Mouse (Mus musculus): ENCODE measurements around the gene Hist1h2ac. TPM values are rescaled to one million over a fixed set of nuclear protein-coding genes. Genes with fewer than 3 reads are reported as not detected.
A peak's percentile ranks its signal among the peaks of the same experiment; 100 is the strongest.
"Not testable (repeated sequence)": the region's sequence is repeated elsewhere in the genome, so short reads cannot be mapped to it uniquely, and the experiment has no call there.

Gene Hist1h2ac
- total and polyA plus RNA-seq, 3 experiments, result 0.57 to 1.6 (median 1.3) TPM

DNA sequence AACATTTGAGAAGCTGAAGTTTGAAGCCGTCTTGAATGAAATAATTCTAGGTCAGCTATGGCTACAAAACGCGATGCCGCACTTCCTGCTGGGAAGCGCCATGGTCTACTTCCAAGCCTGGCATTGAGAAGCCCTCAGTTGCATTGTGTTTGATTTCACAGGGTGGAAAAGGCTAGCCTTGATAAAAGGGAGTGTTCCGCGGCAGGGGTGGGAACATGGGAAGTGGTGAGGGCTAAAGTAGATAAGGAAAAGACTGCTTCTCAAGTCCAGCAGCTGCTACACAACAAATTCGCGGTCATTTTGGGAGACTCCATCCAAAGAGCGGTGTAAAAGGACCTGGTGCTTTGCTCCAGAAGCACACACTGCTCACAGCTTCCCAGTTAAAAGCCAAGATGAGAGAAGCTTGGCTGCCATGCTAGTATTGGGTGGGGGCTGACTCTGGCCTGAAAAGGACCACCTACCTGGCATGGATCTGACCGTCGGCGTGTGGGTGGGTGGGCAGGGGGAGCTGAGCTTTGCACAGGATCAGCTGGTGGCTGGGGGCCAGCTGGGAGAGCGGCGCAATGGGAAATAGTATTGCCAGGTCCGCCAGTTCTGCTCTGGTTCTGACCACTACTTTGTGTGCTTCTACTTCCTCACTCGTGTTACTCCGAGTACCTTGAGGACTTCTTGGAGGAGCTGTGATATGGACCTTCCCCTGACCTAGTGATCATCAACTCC is 44.9 kb upstream of the Hist1h2ac start:
- no peak for TF ChIP-seq EP300 (IDR thresholded peaks at IDR 0.05; ENCODE audit: insufficient read depth, low read depth, low read length)
- no peak for TF ChIP-seq CTCF (IDR thresholded peaks at IDR 0.05)
- TF ChIP-seq POLR2A (IDR thresholded peaks at IDR 0.05; ENCODE audit: insufficient read depth, low read depth, low read length), result no peak
- intact Hi-C loops (cut with DNase I), result no loop called here
- H3K27me3 ChIP-seq (ENCODE audit: control insufficient read depth, insufficient read depth, low read length), result no peaks in the 10 kb centered on the region
- H3K4me3 ChIP-seq, result no peak overlapping the region
- 57% methylated on average over 18 of the region's 18 CpGs for WGBS
- peaks cover 5% of the 10 kb centered on the region for H3K4me1 ChIP-seq (ENCODE audit: control insufficient read depth, insufficient read depth, low read length)
- H3K27ac ChIP-seq, result peak overlapping the region; percentile 20; the same call in 1 of the 2 replicates
- no peak for DNase-seq
- H3K9ac ChIP-seq (ENCODE audit: low read depth, low read length), result no peak overlapping the region
- H3K79me2 ChIP-seq (replicated peaks; ENCODE audit: control insufficient read depth, insufficient read depth, low read length), result no peaks in the 10 kb centered on the region
- H3K36me3 ChIP-seq (ENCODE audit: control insufficient read depth, insufficient read depth, low read length), result no peaks in the 10 kb centered on the region

DNA sequence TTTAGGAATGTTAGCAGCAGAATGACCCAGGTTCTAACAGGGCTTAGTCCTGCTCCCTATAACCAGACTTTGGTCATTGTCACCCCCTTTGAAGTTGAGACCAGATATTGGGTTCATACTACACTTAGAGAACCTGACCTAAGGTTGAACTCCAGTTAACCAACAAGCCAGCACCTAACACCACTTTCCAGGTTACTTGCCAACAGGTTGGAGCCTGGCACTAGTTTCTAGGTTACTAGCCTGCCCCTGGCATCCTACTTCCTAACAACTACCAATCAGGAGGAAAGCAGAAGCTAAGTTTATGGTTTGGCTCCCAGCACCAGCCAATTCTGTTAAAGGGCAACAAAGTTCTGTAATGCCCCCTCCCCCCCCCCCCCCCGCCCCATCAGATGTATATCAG is 41.5 kb upstream of the Hist1h2ac start:
- H3K36me3 ChIP-seq (ENCODE audit: control insufficient read depth, insufficient read depth, low read length), result no peaks in the 10 kb centered on the region
- intact Hi-C loops (cut with DNase I), result no loop called here
- TF ChIP-seq POLR2A (IDR thresholded peaks at IDR 0.05; ENCODE audit: insufficient read depth, low read depth, low read length) (no peak), EP300 (IDR thresholded peaks at IDR 0.05; ENCODE audit: insufficient read depth, low read depth, low read length) (no peak), CTCF (IDR thresholded peaks at IDR 0.05) (no peak)
- no peak overlapping the region for H3K4me3 ChIP-seq
- WGBS, result 90% methylated on average over 1 of the region's 1 CpGs
- no peak overlapping the region for H3K9ac ChIP-seq (ENCODE audit: low read depth, low read length)
- no peaks in the 10 kb centered on the region for H3K27me3 ChIP-seq (ENCODE audit: control insufficient read depth, insufficient read depth, low read length)
- DNase-seq, result no peak
- H3K27ac ChIP-seq, result no peak overlapping the region
- peaks cover 4% of the 10 kb centered on the region; the same call in 1 of the 2 replicates for H3K4me1 ChIP-seq (ENCODE audit: control insufficient read depth, insufficient read depth, low read length)
- no peaks in the 10 kb centered on the region for H3K79me2 ChIP-seq (replicated peaks; ENCODE audit: control insufficient read depth, insufficient read depth, low read length)

DNA sequence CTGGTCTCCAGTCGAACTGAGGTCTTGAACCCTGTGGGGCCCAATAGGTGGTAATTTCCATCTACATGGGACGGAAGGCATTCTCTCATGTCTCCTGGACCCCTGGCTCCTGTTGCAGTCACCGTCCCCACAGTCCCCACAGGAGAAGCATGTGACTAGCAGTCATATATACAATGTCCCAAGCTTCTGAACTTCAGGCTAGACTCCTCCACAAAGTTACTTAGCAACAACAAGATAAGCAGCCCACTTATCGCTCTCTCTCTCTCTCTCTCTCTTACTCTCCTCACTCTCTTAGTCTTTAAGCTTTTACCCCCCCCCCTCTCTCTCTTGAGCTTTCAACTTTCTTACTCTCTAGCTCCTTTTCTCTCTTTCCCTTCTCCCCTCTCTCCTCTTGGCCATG is 40.5 kb upstream of the Hist1h2ac start:
- H3K4me3 ChIP-seq, result no peak overlapping the region
- H3K79me2 ChIP-seq (replicated peaks; ENCODE audit: control insufficient read depth, insufficient read depth, low read length), result no peaks in the 10 kb centered on the region
- no peak overlapping the region for H3K27ac ChIP-seq
- no peak for TF ChIP-seq EP300 (IDR thresholded peaks at IDR 0.05; ENCODE audit: insufficient read depth, low read depth, low read length)
- no peak for TF ChIP-seq CTCF (IDR thresholded peaks at IDR 0.05)
- TF ChIP-seq POLR2A (IDR thresholded peaks at IDR 0.05; ENCODE audit: insufficient read depth, low read depth, low read length), result no peak
- no peak for DNase-seq
- intact Hi-C loops (cut with DNase I), result no loop called here
- H3K4me1 ChIP-seq (ENCODE audit: control insufficient read depth, insufficient read depth, low read length), result peaks cover 2% of the 10 kb centered on the region; the same call in 1 of the 2 replicates
- no peaks in the 10 kb centered on the region for H3K27me3 ChIP-seq (ENCODE audit: control insufficient read depth, insufficient read depth, low read length)
- H3K36me3 ChIP-seq (ENCODE audit: control insufficient read depth, insufficient read depth, low read length), result no peaks in the 10 kb centered on the region
- H3K9ac ChIP-seq (ENCODE audit: low read depth, low read length), result no peak overlapping the region
- 75% methylated on average over 4 of the region's 4 CpGs for WGBS

DNA sequence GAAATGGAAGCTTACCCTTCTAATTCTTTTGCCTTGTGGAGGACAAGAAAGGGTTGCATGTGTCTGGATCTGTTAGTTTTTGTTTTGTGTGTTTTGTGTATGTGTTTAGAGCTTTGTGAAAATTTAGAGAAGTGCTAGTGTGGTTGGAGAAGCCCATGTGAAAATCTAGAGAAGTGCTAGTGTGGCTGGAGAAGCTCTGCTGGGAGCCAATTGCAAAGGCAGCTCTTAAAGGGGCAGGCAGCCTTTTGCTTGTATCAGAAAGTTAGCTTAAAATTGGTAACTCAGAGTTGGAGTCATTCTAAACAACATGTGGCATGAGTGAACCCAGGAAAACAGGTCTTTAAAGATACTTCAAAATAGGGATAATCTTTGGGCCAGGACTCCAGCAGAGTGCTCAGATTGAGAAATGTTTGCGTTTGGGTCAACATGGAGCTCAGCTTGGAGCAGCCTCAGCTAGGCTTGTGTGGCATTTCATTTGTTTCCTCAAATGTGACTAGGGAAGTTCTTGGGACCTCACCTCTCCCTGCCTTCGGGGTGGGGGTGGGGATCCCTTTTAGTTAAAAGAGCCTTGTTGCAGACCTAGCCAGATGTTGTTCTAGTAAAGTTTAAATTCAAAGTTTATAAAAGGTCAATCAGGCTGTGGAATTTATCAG is 34.0 kb upstream of the Hist1h2ac start:
- H3K27me3 ChIP-seq (ENCODE audit: control insufficient read depth, insufficient read depth, low read length); DNase-seq; H3K79me2 ChIP-seq (replicated peaks; ENCODE audit: control insufficient read depth, insufficient read depth, low read length); H3K9ac ChIP-seq (ENCODE audit: low read depth, low read length); H3K4me1 ChIP-seq (ENCODE audit: control insufficient read depth, insufficient read depth, low read length); H3K4me3 ChIP-seq; intact Hi-C loops (cut with DNase I); H3K36me3 ChIP-seq (ENCODE audit: control insufficient read depth, insufficient read depth, low read length): not testable (repeated sequence)
- 34% methylated on average over 2 of the region's 2 CpGs for WGBS
- H3K27ac ChIP-seq, result peak overlapping the region; percentile 34

DNA sequence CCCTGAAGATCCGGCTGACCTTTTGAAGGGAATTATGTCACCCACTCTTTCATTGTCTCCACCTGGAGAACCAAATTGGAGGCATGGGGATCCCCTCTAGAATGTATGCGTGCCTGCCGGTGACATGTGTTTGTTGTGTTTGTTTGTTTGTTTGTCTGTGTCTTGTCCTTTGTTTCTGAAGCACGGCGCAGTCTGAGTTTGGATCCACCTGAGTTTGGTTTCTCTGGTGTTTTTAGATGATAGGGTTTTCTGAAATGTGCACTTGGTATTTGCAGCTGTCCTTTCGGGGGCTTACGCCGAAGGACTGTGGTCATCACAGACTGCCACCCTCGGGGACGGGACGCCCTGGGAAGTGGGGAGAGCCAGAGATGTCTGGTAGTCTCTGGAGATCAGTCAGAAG is 33.4 kb upstream of the Hist1h2ac start:
- no peak overlapping the region for H3K4me3 ChIP-seq
- no peaks in the 10 kb centered on the region for H3K27me3 ChIP-seq (ENCODE audit: control insufficient read depth, insufficient read depth, low read length)
- no peak for DNase-seq
- TF ChIP-seq CTCF (IDR thresholded peaks at IDR 0.05), result no peak
- no peak for TF ChIP-seq EP300 (IDR thresholded peaks at IDR 0.05; ENCODE audit: insufficient read depth, low read depth, low read length)
- TF ChIP-seq POLR2A (IDR thresholded peaks at IDR 0.05; ENCODE audit: insufficient read depth, low read depth, low read length), result no peak
- H3K36me3 ChIP-seq (ENCODE audit: control insufficient read depth, insufficient read depth, low read length), result no peaks in the 10 kb centered on the region
- peak overlapping the region; percentile 34 for H3K27ac ChIP-seq
- WGBS, result 39% methylated on average over 11 of the region's 11 CpGs
- H3K79me2 ChIP-seq (replicated peaks; ENCODE audit: control insufficient read depth, insufficient read depth, low read length), result no peaks in the 10 kb centered on the region
- no peak overlapping the region for H3K9ac ChIP-seq (ENCODE audit: low read depth, low read length)
- no peaks in the 10 kb centered on the region; the same call in 1 of the 2 replicates for H3K4me1 ChIP-seq (ENCODE audit: control insufficient read depth, insufficient read depth, low read length)
- intact Hi-C loops (cut with DNase I), result no loop called here

All from heart, adult 2 months (tissue).